Mouse (Mus musculus) limb, embryonic 14.5 days (tissue): ENCODE results near the gene C130060K24Rik. TPM values are rescaled to one million over a fixed set of nuclear protein-coding genes. Genes with fewer than 3 reads are reported as not detected.

Experiments
- ATAC-seq: fragments of 200-750 bp; cut with Nextera tagmentation; 2 replicates; pipeline ENCODE4 v1.8.0; 2017; ENCODE audit warnings: low read depth, moderate number of reproducible peaks, moderate TSS enrichment; ENCODE audit not compliant: low FRiP score
- DNase-seq: peaks from one replicate; pipeline ENCODE4 v3.0.0-alpha.2; 2015; ENCODE audit warnings: low spot score
- H3K27ac ChIP-seq: fragments of 300-500 bp; sonication (generic); replicated peaks from 2 replicates; pipeline ENCODE4 v1.5.1; 2014; ENCODE audit warnings: low read depth, mild to moderate bottlenecking, low read length, moderate library complexity, mixed read lengths
- H3K27me3 ChIP-seq: fragments of 300-500 bp; sonication (generic); 2 replicates; pipeline ENCODE4 v1.6.1; 2014; ENCODE audit warnings: low read length, mixed read lengths; ENCODE audit not compliant: control insufficient read depth, insufficient read depth
- H3K36me3 ChIP-seq: fragments of 300-500 bp; sonication (generic); 2 replicates; pipeline ENCODE4 v1.6.1; 2014; ENCODE audit warnings: mild to moderate bottlenecking, low read length, moderate library complexity, mixed read lengths; ENCODE audit not compliant: control insufficient read depth, insufficient read depth
- H3K4me1 ChIP-seq: fragments of 300-500 bp; sonication (generic); 2 replicates; pipeline ENCODE4 v1.6.1; 2014; ENCODE audit warnings: antibody characterized with exemption, low read length, mixed read lengths; ENCODE audit not compliant: control insufficient read depth, insufficient read depth
- H3K4me2 ChIP-seq: fragments of 300-500 bp; sonication (generic); replicated peaks from 2 replicates; pipeline ENCODE4 v1.6.1; 2014; ENCODE audit warnings: low read depth, mild to moderate bottlenecking, low read length, moderate library complexity; ENCODE audit not compliant: severe bottlenecking
- H3K4me3 ChIP-seq: fragments of 300-500 bp; sonication (generic); replicated peaks from 2 replicates; pipeline ENCODE4 v1.5.1; 2014; ENCODE audit warnings: low read length
- H3K9ac ChIP-seq: fragments of 300-500 bp; sonication (generic); 2 replicates; pipeline ENCODE4 v1.6.1; 2014; ENCODE audit warnings: mild to moderate bottlenecking, low read depth, low read length, moderate library complexity; ENCODE audit not compliant: severe bottlenecking
- H3K9me3 ChIP-seq: fragments of 300-500 bp; sonication (generic); 2 replicates; pipeline ENCODE4 v1.6.1; 2016; ENCODE audit warnings: low read length; ENCODE audit not compliant: control insufficient read depth
- POLR2A ChIP-seq: fragments of 200-500 bp; IDR thresholded peaks from 2 replicates; pipeline ENCODE4 v1.8.0; 2012; ENCODE audit warnings: inconsistent platforms, mild to moderate bottlenecking, moderate library complexity, borderline replicate concordance; ENCODE audit not compliant: insufficient read depth, insufficient read length; ENCODE audit errors: extremely low read depth
- WGBS: fragments of 180-500 bp; shearing (Covaris S2); extraction: QIAGEN DNeasy Blood & Tissue Kit; methylation state at CpG from one replicate; pipeline ENCODE4 v1.1.7; 2014; 5-methylcytosine and 5-hydroxymethylcytosine counted together
- polyA plus RNA-seq, 2 experiments: library from polyadenylated mRNA; depleted of rRNA in 1 of 2; stranded (reverse) in 1 of 2; unstranded in 1 of 2; fragments of >200 nt; fragmentation: Nextera tagmentation in 1 of 2; extraction: Ambion mirVana in 1 of 2; gene quantifications; 2 replicates each; pipeline versions ENCODE4 v1.2.1 to v1.2.3; 2012 to 2014

C130060K24Rik gene
- polyA plus RNA-seq, 2 experiments, result 0.08 to 0.36 TPM

GRCm38 (mm10) chr6:65348255-65348654 is 32.6 kb upstream of the C130060K24Rik start:
- H3K36me3 ChIP-seq, result no peaks in the 10 kb centered on the region
- H3K27ac ChIP-seq, result no peak overlapping the region
- no peak overlapping the region for H3K4me3 ChIP-seq
- no peak overlapping the region for H3K4me2 ChIP-seq
- no peak for ATAC-seq
- no peaks in the 10 kb centered on the region for H3K27me3 ChIP-seq
- no peak for DNase-seq
- no peak for TF ChIP-seq POLR2A
- H3K9me3 ChIP-seq, result no peaks in the 10 kb centered on the region
- H3K4me1 ChIP-seq, result no peaks in the 10 kb centered on the region
- 68% methylated on average over 5 of the region's 5 CpGs for WGBS
- no peak overlapping the region for H3K9ac ChIP-seq

GRCm38 (mm10) chr6:65351622-65352021 is 29.3 kb upstream of the C130060K24Rik start:
- Histone ChIP-seq H3K36me3 (no peaks in the 10 kb centered on the region), H3K4me1 (no peaks in the 10 kb centered on the region)
- WGBS, result 74% methylated on average over 4 of the region's 4 CpGs

GRCm38 (mm10) chr6:65375918-65376317 is 5.0 kb upstream of the C130060K24Rik start:
- Histone ChIP-seq H3K36me3 (no peaks in the 10 kb centered on the region), H3K4me3 (no peak overlapping the region), H3K4me2 (no peak overlapping the region), H3K4me1 (no peaks in the 10 kb centered on the region), H3K9me3 (no peaks in the 10 kb centered on the region), H3K27me3 (peaks cover 7% of the 10 kb centered on the region; the same call in 1 of the 2 replicates), H3K27ac (no peak overlapping the region), H3K9ac (no peak overlapping the region)
- WGBS, result 54% methylated on average over 2 of the region's 2 CpGs
- no peak for TF ChIP-seq POLR2A
- ATAC-seq, result no peak
- no peak for DNase-seq

More at GRCm38 (mm10) chr6:65351622-65352021, 29.3 kb upstream of the C130060K24Rik start:
- no peaks in the 10 kb centered on the region for H3K27me3 ChIP-seq
- no peaks in the 10 kb centered on the region for H3K9me3 ChIP-seq
- no peak overlapping the region for H3K9ac ChIP-seq
- ATAC-seq (no peak), DNase-seq (no peak)
- TF ChIP-seq POLR2A, result no peak
- no peak overlapping the region for H3K27ac ChIP-seq
- H3K4me3 ChIP-seq, result no peak overlapping the region
- H3K4me2 ChIP-seq, result no peak overlapping the region

- H3K27me3 ChIP-seq, result no peaks in the 10 kb centered on the region
- TF ChIP-seq POLR2A, result no peak
- H3K27ac ChIP-seq, result no peak overlapping the region
- DNase-seq (no peak), ATAC-seq (no peak)
- WGBS, result 73% methylated on average over 1 of the region's 1 CpGs
- H3K9me3 ChIP-seq, result no peaks in the 10 kb centered on the region
- H3K4me1 ChIP-seq, result no peaks in the 10 kb centered on the region
- H3K4me3 ChIP-seq, result no peak overlapping the region
- H3K36me3 ChIP-seq, result no peaks in the 10 kb centered on the region
- H3K9ac ChIP-seq, result no peak overlapping the region
- no peak overlapping the region for H3K4me2 ChIP-seq
Measured at GRCm38 (mm10) chr6:65421888-65422287, 41.0 kb downstream of the C130060K24Rik start.

GRCm38 (mm10) chr6:65427065-65427464 is 46.2 kb downstream of the C130060K24Rik start:
- H3K27me3 ChIP-seq, result no peaks in the 10 kb centered on the region
- no peak for ATAC-seq
- no peak overlapping the region for H3K4me3 ChIP-seq
- no peak overlapping the region for H3K4me2 ChIP-seq
- DNase-seq, result no peak
- no peak for TF ChIP-seq POLR2A
- no peaks in the 10 kb centered on the region for H3K9me3 ChIP-seq
- no peak overlapping the region for H3K9ac ChIP-seq
- no peak overlapping the region for H3K27ac ChIP-seq
- 71% methylated on average over 8 of the region's 8 CpGs for WGBS
- no peaks in the 10 kb centered on the region for H3K4me1 ChIP-seq
- H3K36me3 ChIP-seq, result no peaks in the 10 kb centered on the region

- ATAC-seq, result no peak
- 83% methylated on average over 5 of the region's 5 CpGs for WGBS
- Histone ChIP-seq H3K27ac (no peak overlapping the region), H3K9ac (no peak overlapping the region), H3K36me3 (no peaks in the 10 kb centered on the region), H3K4me3 (no peak overlapping the region), H3K4me2 (no peak overlapping the region), H3K27me3 (no peaks in the 10 kb centered on the region), H3K9me3 (no peaks in the 10 kb centered on the region), H3K4me1 (no peaks in the 10 kb centered on the region)
- no peak for TF ChIP-seq POLR2A
- DNase-seq, result no peak
Measured at GRCm38 (mm10) chr6:65433159-65433558, 52.3 kb downstream of the C130060K24Rik start.
